Mouse (Mus musculus) E14TG2a.4 (cell line): ENCODE measurements around the gene Dnah6.

Experiments used
- CTCF ChIP-seq: conservative IDR thresholded peaks from 2 replicates; pipeline ENCODE4 v1.5.1; 2014; ENCODE audit warnings: low read length
- POU5F1 ChIP-seq: IDR thresholded peaks from 2 replicates; pipeline ENCODE4 v1.6.1; 2014; ENCODE audit warnings: low read length, borderline replicate concordance

DNA sequence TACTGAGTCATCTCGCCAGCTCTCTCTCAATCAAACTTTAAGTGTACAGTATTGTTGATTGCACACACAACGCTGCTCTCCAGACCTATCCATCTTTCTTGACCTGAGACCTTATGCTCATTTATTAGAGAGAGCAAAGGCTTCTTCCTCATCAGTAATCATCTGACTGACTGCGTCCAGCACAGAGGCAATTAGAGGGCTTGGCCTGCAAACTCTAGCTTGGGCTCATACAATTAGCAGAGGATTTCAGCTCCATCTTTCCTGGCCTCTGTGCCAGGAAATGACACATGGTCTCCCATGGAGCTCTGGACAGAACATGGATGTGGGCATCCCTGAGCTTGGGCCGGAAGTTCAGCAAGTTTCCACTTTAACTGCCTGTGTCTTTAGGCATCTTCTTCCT, 193.6 kb downstream of the Dnah6 start:
- TF ChIP-seq CTCF (no peak), POU5F1 (no peak)
